Mouse (Mus musculus) adrenal gland, adult 18-20 months (tissue): ENCODE measurements around the gene Cirbp. TPM values are rescaled to one million over a fixed set of nuclear protein-coding genes. Genes with fewer than 3 reads are reported as not detected.
"Not testable (repeated sequence)": the region's sequence is repeated elsewhere in the genome, so short reads cannot be mapped to it uniquely, and the experiment has no call there.

ENCODE experiments used
- DNase-seq, 2 experiments: peaks; one replicate each; pipeline ENCODE4 v3.0.0; 2021 to 2022; ENCODE audit warnings: low spot score in 2 of 2
- total RNA-seq, 2 experiments: library from RNA; stranded (reverse); gene quantifications; 1 replicate in 1 of 2; 2 replicates in 1 of 2; pipeline ENCODE4 v1.2.3; 2021

The Cirbp gene
- total RNA-seq, 2 experiments from 2014 or later, result 34.7 to 46.3 TPM

DNA sequence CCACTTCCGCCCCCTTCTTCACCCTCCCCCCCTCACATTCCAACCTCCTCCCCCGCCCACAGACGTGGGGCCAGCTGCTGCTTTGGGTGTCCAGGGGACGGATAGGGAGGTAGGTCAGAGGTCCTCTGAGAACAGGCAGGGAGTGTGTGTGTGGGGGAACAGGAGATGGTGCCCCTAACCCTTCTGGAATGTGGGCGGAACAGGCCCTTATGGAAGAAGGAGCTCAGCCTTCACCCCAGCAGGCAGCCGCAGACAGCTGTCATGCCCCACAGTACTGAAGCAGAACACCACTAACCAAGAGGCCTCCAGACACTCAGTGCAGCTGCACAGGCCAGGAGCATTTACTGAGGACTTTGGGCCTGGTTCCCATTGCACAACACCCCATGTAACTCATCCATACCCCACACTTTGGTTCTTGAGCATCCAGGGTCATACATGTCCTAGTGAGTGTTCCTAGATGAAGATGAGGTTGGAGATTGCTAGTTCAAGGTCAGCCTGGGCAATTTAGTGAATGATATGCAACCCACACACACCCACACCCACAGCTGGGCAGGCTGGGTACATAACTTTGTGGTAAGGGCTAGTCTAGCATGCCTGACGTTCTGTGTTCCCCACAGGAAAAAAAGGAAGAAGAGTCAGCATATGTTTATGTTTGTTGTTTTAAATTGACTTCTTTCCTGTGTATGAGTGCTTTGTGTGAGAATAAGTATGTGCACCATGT, 4.1 kb upstream of the Cirbp start:
- DNase-seq, result peak in 1 of 2 experiments; percentile 27

DNA sequence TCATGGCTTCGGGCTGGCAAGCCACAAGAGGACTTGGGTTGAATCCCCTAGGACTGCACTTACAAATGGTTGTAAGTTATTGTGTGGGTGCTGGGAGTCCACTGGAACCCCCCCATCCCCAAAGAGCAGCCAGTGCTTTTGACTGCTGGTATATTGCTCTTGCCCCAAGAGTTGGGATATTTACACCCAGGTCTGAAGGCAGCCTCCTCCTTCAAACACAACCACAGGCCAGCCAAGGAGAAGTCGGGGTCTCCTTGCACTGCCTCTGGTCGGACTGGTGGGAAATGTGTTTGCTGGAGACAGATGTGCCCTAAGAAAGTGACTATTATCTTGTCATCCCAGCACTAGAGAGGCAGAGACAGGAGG, 3.6 kb upstream of the Cirbp start:
- no peak for DNase-seq

DNA sequence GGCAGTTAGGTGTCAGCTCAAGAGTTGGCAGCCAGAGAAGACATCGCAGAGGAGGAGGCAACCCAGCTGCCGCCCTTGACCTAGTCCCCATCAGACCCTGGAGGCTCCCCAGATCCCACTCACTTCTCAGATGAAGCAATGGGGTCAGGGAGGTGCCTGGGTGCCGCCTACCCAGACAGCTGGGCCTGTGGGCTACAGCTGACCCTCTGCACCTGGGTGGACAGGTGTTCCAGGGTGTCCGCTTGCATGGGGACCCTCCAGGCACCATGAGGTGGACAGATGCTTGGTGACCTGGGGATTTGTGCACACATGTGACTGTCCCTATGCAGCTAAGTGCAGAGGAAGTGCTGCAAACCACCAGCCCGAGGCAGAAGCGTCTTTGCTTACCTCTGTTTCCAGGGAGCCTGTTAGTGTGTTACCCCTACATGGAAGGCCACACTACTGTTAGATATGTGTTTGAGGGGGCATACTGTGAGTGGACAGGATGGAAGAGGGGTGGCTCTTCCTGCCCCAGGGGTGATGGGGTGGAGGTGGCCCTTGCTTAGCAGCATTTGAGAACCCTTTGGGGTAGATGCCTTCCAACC, 3.0 kb upstream of the Cirbp start:
- DNase-seq, result peak in 1 of 2 experiments; percentile 4

DNA sequence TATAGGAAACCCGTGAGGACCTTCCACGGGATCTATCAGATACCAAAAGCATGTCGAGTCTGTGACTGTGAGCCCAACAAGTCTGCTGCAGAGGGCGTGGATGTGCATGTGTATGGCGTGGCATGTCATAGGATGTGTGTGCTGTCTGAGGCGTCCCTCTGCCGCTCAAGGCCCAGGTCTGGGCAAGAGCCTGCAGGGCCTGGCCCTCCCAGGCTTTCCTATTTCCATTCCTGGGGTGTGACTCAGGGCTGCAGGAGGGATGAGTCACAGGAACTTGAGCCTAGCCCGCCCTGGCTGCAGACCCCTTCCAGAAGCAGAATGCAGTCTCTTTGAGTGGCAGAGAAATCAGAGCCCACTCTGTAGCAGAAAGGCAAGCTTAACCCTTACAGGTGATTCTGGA, 2.1 kb upstream of the Cirbp start:
- DNase-seq, result peak in 1 of 2 experiments; percentile 52

DNA sequence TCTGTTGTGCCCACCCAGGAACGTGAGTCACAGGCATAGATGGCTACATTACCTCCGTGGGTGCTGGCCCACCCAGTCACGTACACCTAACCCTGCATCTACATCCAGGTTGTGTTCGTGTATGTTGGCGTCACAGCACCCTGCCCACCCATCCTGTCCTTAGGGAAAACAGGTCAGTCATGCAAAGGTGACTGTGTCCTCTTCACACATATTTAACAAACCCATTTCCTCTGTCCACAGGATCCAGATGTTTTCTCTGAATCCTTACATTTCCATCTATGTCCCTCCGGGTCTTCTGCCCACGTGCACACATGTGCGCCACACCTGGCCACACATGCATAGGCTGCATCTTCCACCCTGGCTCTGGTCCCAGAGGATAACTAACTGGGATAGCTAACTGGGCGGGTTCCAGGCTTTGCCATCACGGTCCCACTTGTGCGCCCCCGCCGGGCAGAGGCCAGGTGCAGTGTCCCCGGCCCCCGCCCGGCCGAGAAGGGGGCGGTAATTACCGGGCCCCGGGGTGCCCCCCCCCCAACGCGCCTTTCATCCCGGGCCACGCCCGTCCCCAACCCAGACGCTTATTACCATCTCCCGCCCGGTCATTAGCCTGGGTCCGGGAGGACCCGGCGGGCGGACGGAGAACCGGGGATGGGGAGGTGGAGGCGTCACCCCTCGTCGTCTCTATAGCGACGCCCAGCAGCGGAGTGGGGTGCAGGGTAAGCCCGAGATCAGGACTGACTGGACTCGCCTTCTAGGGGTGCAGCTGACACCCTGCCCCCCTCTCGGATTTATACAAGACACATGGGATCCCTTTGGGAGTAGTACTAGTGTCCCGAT, 1.4 kb upstream of the Cirbp start:
- DNase-seq, result peak; percentile 53 to 60

DNA sequence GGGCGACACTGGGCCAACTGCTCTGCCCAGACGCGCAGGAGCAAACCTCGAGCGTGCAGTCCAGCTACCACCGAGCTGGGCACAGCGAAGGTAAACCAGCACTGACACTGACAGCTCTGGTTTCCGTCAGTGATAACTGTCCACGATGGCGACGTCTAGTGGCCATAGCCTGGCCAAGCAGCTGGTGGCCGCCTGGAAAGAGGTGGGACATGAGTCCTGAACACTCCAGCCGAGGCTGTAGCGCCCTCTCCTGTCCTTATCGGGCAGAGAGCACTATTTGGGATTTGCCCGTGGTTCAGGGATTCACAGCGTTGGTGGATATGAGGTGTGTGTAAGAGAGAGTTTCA, 814 bp upstream of the Cirbp start:
- peak; percentile 93 to 96 for DNase-seq

DNA sequence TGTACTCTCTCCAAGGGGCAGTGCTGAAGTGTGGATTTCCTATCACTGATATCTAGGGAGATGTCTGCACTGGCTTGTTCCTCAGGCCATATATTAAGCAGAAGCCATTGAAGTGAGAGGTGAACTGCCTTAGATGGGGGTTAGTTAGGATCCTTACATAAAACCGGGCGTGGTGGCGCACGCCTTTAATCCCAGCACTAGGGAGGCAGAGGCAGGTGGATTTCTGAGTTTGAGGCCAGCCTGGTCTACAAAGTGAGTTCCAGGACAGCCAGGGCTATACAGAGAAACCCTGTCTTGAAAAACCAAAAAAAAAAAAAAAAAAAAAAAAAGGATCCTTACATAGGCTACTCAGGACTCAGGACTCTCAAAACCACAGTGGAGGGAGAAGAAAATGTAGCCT, 351 bp downstream of the Cirbp start:
- DNase-seq, result not testable (repeated sequence)

DNA sequence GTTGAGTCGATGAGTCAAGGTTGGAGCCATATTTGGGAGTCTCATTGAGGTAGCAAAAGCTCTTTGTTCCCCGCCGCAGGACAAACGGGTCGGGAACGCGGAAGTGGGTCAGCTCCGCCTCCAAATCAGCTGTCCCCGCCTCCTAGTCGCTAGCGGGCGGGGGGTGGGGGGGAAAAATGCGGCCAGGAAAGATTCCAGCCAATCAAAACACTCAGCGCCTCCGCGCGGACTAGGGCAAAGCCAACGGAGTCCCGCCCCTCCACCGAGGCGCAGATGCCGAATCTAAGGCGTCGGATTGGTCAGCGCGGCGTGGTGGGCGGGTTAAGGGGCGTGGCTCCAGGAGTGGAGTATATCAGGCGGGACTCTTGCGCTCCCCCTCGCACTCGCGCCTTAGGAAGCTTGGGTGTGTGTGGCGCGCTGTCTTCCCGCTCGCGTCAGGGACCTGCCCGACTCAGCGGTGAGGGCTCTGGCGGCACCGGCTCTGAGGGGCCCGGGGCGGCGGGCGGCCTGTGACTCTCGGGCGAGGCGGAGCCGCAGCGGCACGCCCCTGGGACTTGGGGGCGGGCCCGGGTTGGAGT, 1.8 kb downstream of the Cirbp start:
- DNase-seq, result peak; percentile 97 to 98

DNA sequence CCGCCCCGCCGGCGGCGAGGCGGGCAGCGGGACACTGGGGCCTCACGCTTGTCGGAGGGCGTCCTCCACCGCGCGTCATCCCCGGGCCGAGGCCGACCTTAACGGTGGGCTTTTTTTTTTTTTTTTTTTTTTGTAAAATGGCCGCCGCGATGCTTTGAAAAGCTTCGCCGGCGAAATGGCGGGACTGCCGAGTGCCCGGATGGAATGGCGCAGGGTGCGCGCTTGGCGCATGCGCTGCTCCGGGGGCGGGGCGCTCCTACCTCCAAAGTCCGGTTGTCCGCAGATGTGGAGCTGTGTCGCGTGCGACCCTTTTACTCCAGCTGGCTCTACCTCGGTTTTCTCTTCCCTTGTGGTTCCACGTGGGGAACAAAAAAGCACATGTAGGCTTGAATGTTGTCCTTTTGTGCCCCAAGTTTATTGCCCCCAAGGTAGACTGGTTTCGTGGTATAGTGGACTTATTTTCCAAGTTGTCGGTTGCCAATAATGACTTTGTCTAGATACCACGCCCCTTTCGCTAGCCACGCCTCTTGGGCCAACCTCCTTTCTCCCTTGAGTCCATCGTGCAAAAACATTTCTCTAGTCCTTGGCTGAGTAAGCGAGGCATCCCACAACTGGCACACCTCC, 2.4 kb downstream of the Cirbp start:
- peak; percentile 94 to 96 for DNase-seq

DNA sequence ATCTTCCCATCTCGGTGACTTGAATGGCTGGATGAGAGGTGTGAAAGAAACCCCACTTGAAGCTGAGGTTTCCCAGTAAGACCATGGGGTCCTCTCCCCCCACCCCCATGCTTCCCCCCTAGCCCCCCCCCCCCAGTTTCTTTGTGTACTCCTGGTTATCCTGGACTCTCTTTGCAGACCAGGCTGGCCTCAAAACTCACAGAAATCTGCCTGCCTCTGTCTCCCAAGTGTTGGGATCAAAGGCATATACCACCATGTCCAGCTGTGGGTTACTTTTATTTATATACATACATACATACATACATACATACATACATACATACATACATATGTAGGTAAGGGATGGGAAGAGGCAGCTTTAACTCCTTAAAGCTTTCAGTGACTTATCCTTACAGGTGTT, 3.3 kb downstream of the Cirbp start:
- no peak for DNase-seq

DNA sequence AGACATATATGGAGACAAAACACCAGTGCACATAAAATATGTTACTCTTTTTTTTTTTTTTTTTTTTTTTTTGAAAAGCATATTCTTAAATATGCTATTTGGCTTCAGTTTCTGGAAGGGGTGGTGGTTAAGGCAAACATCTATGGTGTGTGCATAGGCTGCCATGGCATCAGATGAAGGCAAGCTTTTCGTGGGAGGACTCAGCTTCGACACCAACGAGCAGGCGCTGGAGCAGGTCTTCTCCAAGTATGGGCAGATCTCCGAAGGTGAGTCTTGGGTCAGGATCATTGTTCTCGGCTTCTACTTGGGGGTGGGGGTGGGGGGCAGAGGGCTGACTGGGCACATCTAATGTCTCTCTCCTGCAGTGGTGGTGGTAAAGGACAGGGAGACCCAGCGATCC, 3.9 kb downstream of the Cirbp start:
- no peak for DNase-seq

DNA sequence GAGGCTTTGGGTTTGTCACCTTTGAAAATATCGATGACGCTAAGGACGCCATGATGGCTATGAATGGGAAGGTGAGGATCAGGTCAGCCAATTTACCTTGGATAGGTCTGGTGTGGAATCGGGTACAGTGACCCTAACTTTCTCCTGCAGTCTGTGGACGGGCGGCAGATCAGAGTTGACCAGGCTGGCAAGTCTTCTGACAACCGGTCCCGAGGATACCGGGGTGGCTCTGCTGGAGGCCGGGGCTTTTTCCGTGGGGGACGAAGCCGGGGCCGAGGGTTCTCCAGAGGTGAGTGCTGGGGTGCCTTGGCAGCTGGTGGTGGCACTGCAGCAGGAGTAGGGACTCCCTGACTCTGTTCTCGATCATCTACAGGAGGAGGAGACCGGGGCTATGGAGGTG, 4.3 kb downstream of the Cirbp start:
- peak; percentile 8 to 34 for DNase-seq

DNA sequence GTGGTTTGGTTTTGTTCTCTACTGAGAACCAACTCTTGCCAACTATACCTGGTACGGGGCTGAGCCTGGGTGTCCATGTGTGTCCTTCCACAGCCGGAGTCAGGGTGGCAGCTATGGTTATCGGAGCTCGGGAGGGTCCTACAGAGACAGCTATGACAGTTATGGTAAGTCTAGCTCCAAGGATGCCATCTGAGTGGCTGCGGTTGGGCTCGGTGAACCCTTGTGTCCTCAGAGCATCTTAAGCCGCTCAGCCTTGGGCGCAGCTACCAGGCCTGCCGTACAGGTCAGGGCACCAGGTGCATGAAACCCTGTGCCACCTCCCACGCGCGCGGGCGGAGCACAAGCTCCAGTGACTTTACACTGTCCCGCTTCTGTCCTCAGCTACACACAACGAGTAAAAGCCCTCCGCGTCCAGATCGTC, 4.8 kb downstream of the Cirbp start:
- DNase-seq, result peak in 1 of 2 experiments; percentile 25

DNA sequence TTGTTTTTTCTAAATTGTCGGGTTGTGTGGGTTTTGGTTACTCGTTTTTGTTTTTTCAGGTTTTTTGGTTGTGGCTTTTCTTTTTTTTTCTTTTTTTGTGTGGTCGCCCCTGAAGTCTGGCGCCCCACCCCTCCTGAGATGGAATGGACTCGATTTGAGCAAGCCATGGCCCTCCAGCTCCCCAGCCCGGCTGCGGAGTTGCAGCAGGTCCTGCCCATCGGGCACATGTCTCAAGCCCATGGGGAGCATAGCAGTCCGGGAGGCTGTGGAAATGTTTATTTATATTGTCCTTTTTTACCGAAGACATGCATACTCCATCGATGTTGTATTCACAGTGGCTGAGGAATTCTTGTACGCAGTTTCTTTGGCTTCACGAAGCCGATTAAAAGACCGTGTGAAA, 5.5 kb downstream of the Cirbp start:
- DNase-seq, result no peak

DNA sequence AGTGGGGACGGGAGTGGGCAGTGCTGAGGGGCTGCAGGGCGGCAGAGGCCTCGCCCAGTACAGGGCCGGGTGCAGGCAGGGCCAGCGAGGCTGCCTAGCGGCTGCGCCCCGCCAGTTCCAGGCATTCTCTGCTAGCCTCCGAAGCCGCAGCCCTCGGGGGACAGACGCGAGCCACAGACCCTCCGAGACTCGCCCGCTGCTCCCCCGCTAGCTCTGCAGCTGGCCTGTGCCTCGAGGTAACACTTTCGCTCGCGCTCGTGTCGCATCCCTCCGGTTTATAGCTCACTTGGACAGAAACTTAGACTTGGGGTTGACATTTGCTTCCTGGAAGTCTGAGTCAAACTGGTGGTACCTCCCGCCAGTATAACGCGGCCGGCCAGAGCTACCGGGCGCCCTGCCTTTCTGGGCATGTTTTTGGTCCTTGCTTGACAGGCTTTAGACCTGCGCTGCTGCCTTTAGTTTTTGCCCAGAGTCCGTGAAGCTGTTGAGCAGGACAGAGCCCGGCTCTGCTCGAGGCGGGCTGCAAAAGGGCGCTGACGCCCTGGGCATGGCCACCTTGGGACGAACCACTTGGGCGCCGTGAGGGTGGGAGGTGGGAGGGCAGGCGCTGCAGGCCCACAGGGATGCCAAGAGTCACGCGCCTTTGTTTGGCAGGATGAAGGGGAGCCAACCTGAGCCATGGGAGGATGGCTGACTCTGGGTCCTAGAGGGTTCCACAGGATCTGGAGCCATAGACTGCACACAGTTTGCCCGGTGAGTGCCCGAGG, 6.2 kb downstream of the Cirbp start:
- DNase-seq, result peak; percentile 18 to 32

DNA sequence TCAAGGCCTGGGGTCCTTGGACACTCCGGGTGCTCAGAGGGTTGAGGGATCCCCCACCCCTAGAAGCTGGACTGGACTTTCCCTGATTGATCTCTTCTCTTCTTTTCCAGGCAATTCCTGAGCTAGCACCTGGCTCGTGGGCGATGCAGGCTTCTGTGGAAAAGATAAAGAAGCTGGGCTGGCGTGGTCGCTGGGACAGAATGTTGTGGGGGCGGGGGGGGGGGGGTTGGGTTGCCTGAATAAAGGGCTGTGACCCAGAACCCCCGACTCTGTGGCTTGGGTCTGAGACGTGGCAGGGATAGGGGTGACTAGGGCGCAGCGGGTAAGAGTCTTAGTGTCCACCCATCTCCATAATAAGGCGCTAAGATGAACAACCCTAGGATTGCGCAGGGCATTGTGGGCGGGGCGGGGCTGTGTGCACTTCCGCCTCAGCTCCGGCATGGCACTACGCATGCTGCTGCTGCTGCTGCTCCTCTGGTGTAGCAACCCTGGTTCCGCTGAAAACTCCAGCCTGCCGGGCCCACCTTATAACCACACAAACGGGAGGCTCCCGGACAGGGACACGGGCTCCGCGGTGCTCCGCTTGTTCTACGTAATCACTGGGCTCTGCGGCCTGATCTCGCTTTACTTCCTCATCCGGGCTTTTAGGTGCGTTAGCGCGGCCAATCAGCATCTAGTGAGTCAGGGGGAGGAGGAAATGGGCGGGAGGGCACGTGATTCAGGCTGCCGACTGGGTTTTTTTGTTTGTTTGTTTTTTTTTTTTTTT, 6.9 kb downstream of the Cirbp start, which contains the start of gene 1600002K03Rik:
Gene 1600002K03Rik, plus strand, starts transcription at position 418 of the 766 bp plus-strand sequence.
- DNase-seq, result peak; percentile 78 to 87

DNA sequence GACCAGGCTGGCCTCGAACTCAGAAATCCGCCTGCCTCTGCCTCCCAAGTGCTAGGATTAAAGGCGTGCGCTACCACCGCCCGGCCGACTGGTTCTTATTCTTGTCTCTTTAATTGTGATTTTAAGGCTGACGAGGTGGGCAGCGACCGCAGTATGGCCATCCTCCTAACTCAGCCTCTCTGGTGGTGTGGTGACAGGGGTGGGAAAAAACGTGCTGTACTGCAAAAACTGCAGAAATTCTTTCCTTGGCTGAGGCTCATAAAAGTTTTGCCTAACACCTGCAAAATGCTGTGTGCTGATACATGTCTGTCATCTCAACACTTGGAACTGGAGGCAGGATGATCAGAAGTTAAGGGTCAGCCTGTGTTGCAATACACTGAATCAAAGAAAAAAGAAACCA, 7.6 kb downstream of the Cirbp start:
- peak in 1 of 2 experiments; percentile 15 for DNase-seq

DNA sequence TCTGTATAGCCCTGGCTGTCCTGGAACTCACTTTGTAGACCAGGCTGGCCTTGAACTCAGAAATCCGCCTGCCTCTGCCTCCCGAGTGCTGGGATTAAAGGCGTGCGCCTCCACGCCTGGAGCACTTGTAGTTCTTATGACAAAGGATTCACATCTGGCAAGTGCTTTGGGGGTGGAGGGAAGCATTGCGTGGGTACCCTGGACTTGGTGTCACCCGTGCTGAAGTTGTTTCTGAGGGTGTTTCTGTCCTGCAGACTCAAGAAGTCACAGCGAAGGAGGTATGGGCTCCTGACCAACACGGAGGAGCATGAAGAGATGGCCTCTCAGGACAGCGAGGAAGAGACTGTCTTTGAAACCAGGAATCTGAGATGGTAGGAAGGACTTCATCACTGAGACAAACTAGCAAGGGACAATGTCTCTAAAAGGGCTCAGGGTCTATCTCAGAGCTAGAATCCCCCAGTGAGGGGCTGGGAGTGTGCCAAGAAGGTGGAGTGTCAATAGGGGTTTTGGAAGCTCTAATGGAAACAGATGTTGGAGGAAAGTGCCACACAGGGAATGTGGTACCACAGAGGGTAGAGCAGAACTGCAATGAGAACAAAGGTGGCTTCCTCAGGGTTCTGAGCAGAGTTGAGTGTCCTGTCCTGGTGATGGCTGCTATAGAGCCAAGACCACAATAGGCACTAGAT, 8.3 kb downstream of the Cirbp start:
- DNase-seq, result peak in 1 of 2 experiments; percentile 25

DNA sequence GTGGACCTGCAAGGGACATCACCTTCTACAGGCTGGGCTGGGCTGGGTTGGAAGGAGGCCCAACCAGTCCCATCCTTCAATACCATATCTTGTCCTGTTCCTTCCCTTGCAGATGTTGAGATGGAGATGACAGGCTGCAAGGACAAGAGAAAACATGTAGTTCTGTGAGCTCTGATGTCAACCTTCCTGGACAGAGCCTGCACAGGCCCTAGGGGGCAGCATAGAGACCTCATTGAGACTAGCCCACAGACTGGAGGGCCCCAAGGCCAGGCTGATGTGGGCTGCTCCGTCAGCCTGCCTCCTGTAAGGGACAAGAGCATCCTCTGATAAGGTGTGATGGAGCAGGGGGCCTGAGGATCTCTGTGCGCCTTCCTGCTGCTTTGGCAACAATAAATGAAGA, 8.9 kb downstream of the Cirbp start:
- DNase-seq, result peak; percentile 22 to 42
